Mouse (Mus musculus): ENCODE results near the gene Mcl1. TPM values are rescaled to one million over a fixed set of nuclear protein-coding genes. Genes with fewer than 3 reads are reported as not detected.

The Mcl1 gene
- polyA plus RNA-seq, 1 experiment, result 27.4 TPM

DNA sequence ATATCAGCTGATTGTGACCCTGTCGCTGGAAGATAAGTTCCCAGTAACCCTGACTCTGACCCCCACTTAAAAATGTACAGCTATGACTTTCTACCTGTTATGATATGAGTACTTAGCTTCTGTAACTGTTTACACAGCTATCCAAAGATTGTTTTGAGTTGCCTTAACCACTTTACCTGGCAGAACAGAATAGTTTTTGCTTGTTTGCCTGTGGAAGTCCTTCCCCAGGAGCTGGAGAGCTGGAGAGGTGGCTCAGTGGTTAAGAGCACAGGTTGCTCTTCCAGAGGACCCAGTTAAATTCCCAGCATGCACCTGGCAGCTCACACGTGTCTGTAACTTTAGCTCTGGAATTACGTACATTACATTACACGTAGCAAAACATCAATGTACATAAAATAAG is 46.0 kb downstream of the Mcl1 start:
- Histone ChIP-seq H3K27ac (ENCODE audit: control insufficient read depth, insufficient read depth, low read depth, low read length) (no peak overlapping the region), H3K36me3 (ENCODE audit: control insufficient read depth, insufficient read depth, low read length) (no peaks in the 10 kb centered on the region), H3K4me1 (ENCODE audit: control insufficient read depth, insufficient read depth, low read length) (peaks cover 12% of the 10 kb centered on the region), H3K27me3 (ENCODE audit: control insufficient read depth, insufficient read depth, low read length) (no peaks in the 10 kb centered on the region), H3K4me3 (ENCODE audit: control insufficient read depth, low read depth, low read length) (no peak overlapping the region)
- TF ChIP-seq CTCF (IDR thresholded peaks at IDR 0.05; ENCODE audit: control insufficient read depth, insufficient read depth, insufficient replicate concordance, low read depth, low read length) (no peak), POLR2A (IDR thresholded peaks at IDR 0.05; ENCODE audit: control insufficient read depth, low read depth, low read length) (no peak)

DNA sequence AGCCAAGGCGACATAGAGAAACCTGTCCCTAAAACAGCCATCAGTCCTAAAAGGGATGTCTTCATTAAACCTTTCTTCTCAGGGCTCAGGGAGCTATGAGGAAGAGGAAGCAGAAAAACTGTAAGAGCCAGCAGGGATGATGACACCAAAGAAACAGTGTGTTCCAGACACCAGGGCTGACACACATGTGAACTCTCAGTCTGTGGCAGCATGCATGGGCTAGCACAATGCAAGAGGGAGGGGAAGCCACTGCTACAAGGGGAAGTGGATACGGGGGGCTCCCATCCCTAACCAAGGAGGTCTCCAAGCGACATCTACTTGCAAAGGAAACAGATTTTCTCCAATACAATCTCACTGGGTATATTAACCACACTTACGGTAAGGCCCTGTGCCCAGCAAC is 47.7 kb downstream of the Mcl1 start:
- Histone ChIP-seq H3K4me3 (ENCODE audit: control insufficient read depth, low read depth, low read length) (no peak overlapping the region), H3K36me3 (ENCODE audit: control insufficient read depth, insufficient read depth, low read length) (no peaks in the 10 kb centered on the region), H3K27me3 (ENCODE audit: control insufficient read depth, insufficient read depth, low read length) (no peaks in the 10 kb centered on the region), H3K27ac (ENCODE audit: control insufficient read depth, insufficient read depth, low read depth, low read length) (no peak overlapping the region), H3K4me1 (ENCODE audit: control insufficient read depth, insufficient read depth, low read length) (peaks cover 9% of the 10 kb centered on the region)
- TF ChIP-seq POLR2A (IDR thresholded peaks at IDR 0.05; ENCODE audit: control insufficient read depth, low read depth, low read length) (no peak), CTCF (IDR thresholded peaks at IDR 0.05; ENCODE audit: control insufficient read depth, insufficient read depth, insufficient replicate concordance, low read depth, low read length) (no peak)

DNA sequence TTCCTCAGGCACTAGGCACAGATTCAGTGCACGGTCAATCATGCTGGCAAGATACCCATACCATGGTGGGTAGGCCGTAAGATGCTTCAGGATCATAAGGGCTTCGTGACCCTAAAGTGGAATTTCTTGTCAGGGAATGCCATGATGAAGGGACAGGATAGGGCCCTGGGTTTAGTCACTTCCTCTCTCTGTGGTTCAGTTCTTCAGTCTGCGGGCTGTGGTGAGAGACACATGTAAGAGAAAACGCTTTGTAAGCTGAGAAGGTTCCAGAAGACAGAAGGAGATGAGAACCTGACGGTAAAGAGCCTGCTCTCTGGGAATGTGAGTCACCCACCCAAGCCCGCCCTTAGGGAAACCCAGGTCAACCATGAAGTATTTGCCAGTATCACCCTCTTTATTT is 48.9 kb downstream of the Mcl1 start:
- no peak overlapping the region for H3K4me3 ChIP-seq (ENCODE audit: control insufficient read depth, low read depth, low read length)
- H3K36me3 ChIP-seq (ENCODE audit: control insufficient read depth, insufficient read depth, low read length), result no peaks in the 10 kb centered on the region
- 0 out of 2 replicates have a peak, but pooled peaks cover 2% of the 10 kb centered on the region for H3K4me1 ChIP-seq (ENCODE audit: control insufficient read depth, insufficient read depth, low read length)
- H3K27me3 ChIP-seq (ENCODE audit: control insufficient read depth, insufficient read depth, low read length), result no peaks in the 10 kb centered on the region
- no peak overlapping the region for H3K27ac ChIP-seq (ENCODE audit: control insufficient read depth, insufficient read depth, low read depth, low read length)
- TF ChIP-seq POLR2A (IDR thresholded peaks at IDR 0.05; ENCODE audit: control insufficient read depth, low read depth, low read length) (no peak), CTCF (IDR thresholded peaks at IDR 0.05; ENCODE audit: control insufficient read depth, insufficient read depth, insufficient replicate concordance, low read depth, low read length) (no peak)

- Histone ChIP-seq H3K36me3 (ENCODE audit: control insufficient read depth, insufficient read depth, low read length) (no peaks in the 10 kb centered on the region), H3K27ac (ENCODE audit: control insufficient read depth, insufficient read depth, low read depth, low read length) (no peak overlapping the region), H3K4me3 (ENCODE audit: control insufficient read depth, low read depth, low read length) (no peak overlapping the region), H3K27me3 (ENCODE audit: control insufficient read depth, insufficient read depth, low read length) (no peaks in the 10 kb centered on the region), H3K4me1 (ENCODE audit: control insufficient read depth, insufficient read depth, low read length) (0 out of 2 replicates have a peak, but pooled peaks cover 2% of the 10 kb centered on the region)
- no peak for TF ChIP-seq POLR2A (IDR thresholded peaks at IDR 0.05; ENCODE audit: control insufficient read depth, low read depth, low read length)
- TF ChIP-seq CTCF (IDR thresholded peaks at IDR 0.05; ENCODE audit: control insufficient read depth, insufficient read depth, insufficient replicate concordance, low read depth, low read length), result no peak
Observed at GRCm38 (mm10) chr3:95709044-95709443, 50.5 kb downstream of the Mcl1 start.

DNA sequence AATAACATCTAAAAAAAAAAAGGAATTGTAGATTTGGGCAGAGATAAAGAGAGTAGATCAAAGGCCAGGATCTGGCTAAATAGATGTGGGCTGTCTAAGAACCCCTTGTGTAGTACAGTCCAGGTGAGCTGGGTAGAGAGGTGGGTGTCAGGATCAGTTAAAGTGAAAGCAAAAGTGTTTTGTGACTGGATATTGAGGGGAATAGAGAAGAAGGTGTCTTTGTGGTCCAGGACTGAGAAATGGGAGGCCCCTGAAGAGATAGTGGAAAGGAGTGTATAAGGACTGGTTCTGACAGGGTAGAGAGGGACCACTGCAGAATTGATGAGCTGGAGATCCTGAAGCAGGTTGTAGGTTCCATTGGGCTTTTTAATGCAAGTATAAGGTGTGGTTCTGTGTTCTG is 51.4 kb downstream of the Mcl1 start:
- Histone ChIP-seq H3K4me3 (ENCODE audit: control insufficient read depth, low read depth, low read length) (no peak overlapping the region), H3K36me3 (ENCODE audit: control insufficient read depth, insufficient read depth, low read length) (no peaks in the 10 kb centered on the region), H3K4me1 (ENCODE audit: control insufficient read depth, insufficient read depth, low read length) (0 out of 2 replicates have a peak, but pooled peaks cover 2% of the 10 kb centered on the region), H3K27me3 (ENCODE audit: control insufficient read depth, insufficient read depth, low read length) (no peaks in the 10 kb centered on the region), H3K27ac (ENCODE audit: control insufficient read depth, insufficient read depth, low read depth, low read length) (no peak overlapping the region)
- TF ChIP-seq CTCF (IDR thresholded peaks at IDR 0.05; ENCODE audit: control insufficient read depth, insufficient read depth, insufficient replicate concordance, low read depth, low read length), result no peak
- TF ChIP-seq POLR2A (IDR thresholded peaks at IDR 0.05; ENCODE audit: control insufficient read depth, low read depth, low read length), result no peak

Other genes starting within 250 kb of the Mcl1 start
- 13.6 TPM in 2 replicates for gene Arnt, start 224.4 kb upstream of the Mcl1 start, polyA plus RNA-seq (2012; rRNA removed)
- 1.2 and 1.9 TPM in 2 replicates for gene Ctsk, start 159.5 kb upstream of the Mcl1 start, polyA plus RNA-seq (2012; rRNA removed)
- 1.6 and 1.7 TPM in 2 replicates for gene Ctss, start 132.0 kb upstream of the Mcl1 start, polyA plus RNA-seq (2012; rRNA removed)
- 19.5 and 29.7 TPM in 2 replicates for gene Hormad1, start 99.1 kb upstream of the Mcl1 start, polyA plus RNA-seq (2012; rRNA removed)
- gene Golph3l, start 69.9 kb upstream of the Mcl1 start, polyA plus RNA-seq (2012; rRNA removed), result 6.7 and 7.8 TPM in 2 replicates
- gene Ensa, start 33.8 kb upstream of the Mcl1 start, polyA plus RNA-seq (2012; rRNA removed), result 11.1 and 13.9 TPM in 2 replicates
- 0.74 and 2.3 TPM in 2 replicates for gene Adamtsl4, start 29.1 kb downstream of the Mcl1 start, polyA plus RNA-seq (2012; rRNA removed)
- 26.7 and 37.2 TPM in 2 replicates for gene Ecm1, start 80.8 kb downstream of the Mcl1 start, polyA plus RNA-seq (2012; rRNA removed)
- 24.7 and 25.7 TPM in 2 replicates for gene Tars2, start 101.4 kb downstream of the Mcl1 start, polyA plus RNA-seq (2012; rRNA removed)
- gene Rprd2, start 160.1 kb downstream of the Mcl1 start, polyA plus RNA-seq (2012; rRNA removed), result 18.4 and 18.6 TPM in 2 replicates
- gene Prpf3, start 197.1 kb downstream of the Mcl1 start, polyA plus RNA-seq (2012; rRNA removed), result 14.9 and 15.5 TPM in 2 replicates
- 30.5 and 40.4 TPM in 2 replicates for gene Mrps21, start 212.7 kb downstream of the Mcl1 start, polyA plus RNA-seq (2012; rRNA removed)
- 16.2 and 16.5 TPM in 2 replicates for gene Ciart, start 223.5 kb downstream of the Mcl1 start, polyA plus RNA-seq (2012; rRNA removed)
- 1.7 and 2.4 TPM in 2 replicates for gene BC028528, start 233.2 kb downstream of the Mcl1 start, polyA plus RNA-seq (2012; rRNA removed)
- 14.9 and 17.6 TPM in 2 replicates for gene Aph1a, start 235.2 kb downstream of the Mcl1 start, polyA plus RNA-seq (2012; rRNA removed)
- gene Car14, start 245.9 kb downstream of the Mcl1 start, polyA plus RNA-seq (2012; rRNA removed), result 2.0 TPM in 2 replicates

Measured in testis, adult 2 months (tissue).